Mouse (Mus musculus) liver, adult 2 months (tissue): ENCODE measurements around the gene Bag3. TPM values are rescaled to one million over a fixed set of nuclear protein-coding genes. Genes with fewer than 3 reads are reported as not detected.
A peak's percentile ranks its signal among the peaks of the same experiment; 100 is the strongest.

ENCODE experiments used
- DNase-seq: peaks from one replicate; pipeline ENCODE4 v3.0.0-alpha.2; 2011; ENCODE audit warnings: low read depth, low spot score; ENCODE audit errors: extremely low read depth
- H3K27ac ChIP-seq: fragments of 200-500 bp; replicated peaks from 2 replicates; pipeline ENCODE4 v1.5.1; 2012; ENCODE audit warnings: low read depth, mild to moderate bottlenecking, control low read depth, inconsistent platforms, low read length; ENCODE audit not compliant: insufficient read depth
- H3K27me3 ChIP-seq: fragments of 200-500 bp; 2 replicates; pipeline ENCODE4 v1.6.1; 2012; ENCODE audit warnings: mild to moderate bottlenecking, moderate library complexity, low read length, inconsistent platforms; ENCODE audit not compliant: control insufficient read depth, insufficient read depth
- H3K36me3 ChIP-seq: fragments of 200-500 bp; 2 replicates; pipeline ENCODE4 v1.6.1; 2012; ENCODE audit warnings: low read length, inconsistent platforms; ENCODE audit not compliant: control insufficient read depth, insufficient read depth
- H3K4me1 ChIP-seq: fragments of 200-500 bp; 2 replicates; pipeline ENCODE4 v1.6.1; 2011; ENCODE audit warnings: low read length; ENCODE audit not compliant: control insufficient read depth, insufficient read depth
- H3K4me3 ChIP-seq: fragments of 200-500 bp; 2 replicates; pipeline ENCODE4 v1.5.1; 2011; ENCODE audit warnings: low read depth, mild to moderate bottlenecking, control low read depth, low read length, moderate library complexity; ENCODE audit not compliant: insufficient read depth
- H3K79me2 ChIP-seq: fragments of 200-500 bp; 2 replicates; pipeline ENCODE4 v1.6.1; 2012; ENCODE audit warnings: inconsistent platforms, mild to moderate bottlenecking, low read length, moderate library complexity; ENCODE audit not compliant: control insufficient read depth, insufficient read depth
- H3K9ac ChIP-seq: fragments of 200-500 bp; 2 replicates; pipeline ENCODE4 v1.6.1; 2012; ENCODE audit warnings: low read depth, mild to moderate bottlenecking, control low read depth, inconsistent platforms, low read length
- CTCF ChIP-seq: fragments of 200-500 bp; IDR thresholded peaks from 2 replicates; pipeline ENCODE4 v1.5.1; 2011; ENCODE audit warnings: low read depth, low read length, control low read depth
- POLR2A ChIP-seq: fragments of 200-500 bp; IDR thresholded peaks from 2 replicates; pipeline ENCODE4 v1.6.1; 2011; ENCODE audit warnings: low read length, control low read depth; ENCODE audit not compliant: insufficient read depth; ENCODE audit errors: extremely low read depth
- WGBS: fragments of 180-500 bp; shearing (Covaris S2); methylation state at CpG from one replicate; pipeline ENCODE4 v1.1.7; 2018; 5-methylcytosine and 5-hydroxymethylcytosine counted together
- polyA plus RNA-seq: library from polyadenylated mRNA; depleted of rRNA; stranded (reverse); fragments of >200 nt; gene quantifications from 2 replicates; pipeline ENCODE4 v1.2.3, GENCODE M21; 2012
- total RNA-seq: library from RNA; depleted of rRNA; stranded (reverse); fragments of >200 nt; gene quantifications from 2 replicates; pipeline ENCODE4 v1.2.3, GENCODE M21; 2014

Bag3 gene
- total and polyA plus RNA-seq, 2 experiments, result 3.4 to 30.3 TPM

GRCm38 (mm10) chr7:128550328-128551086, 27.1 kb downstream of the Bag3 start:
- Histone ChIP-seq H3K79me2 (no peaks in the 10 kb centered on the region), H3K9ac (no peak overlapping the region), H3K36me3 (peaks cover 20% of the 10 kb centered on the region), H3K4me3 (no peak overlapping the region), H3K27ac (no peak overlapping the region), H3K27me3 (no peaks in the 10 kb centered on the region), H3K4me1 (peaks cover 9% of the 10 kb centered on the region)
- 44% methylated on average over 1 of the region's 1 CpGs for WGBS
- TF ChIP-seq CTCF (no peak), POLR2A (no peak)
- no peak for DNase-seq

- 15% methylated on average over 3 of the region's 3 CpGs for WGBS
- peaks cover 14% of the 10 kb centered on the region for H3K36me3 ChIP-seq
- no peak for TF ChIP-seq POLR2A
- H3K4me3 ChIP-seq, result no peak overlapping the region
- DNase-seq, result no peak
- no peaks in the 10 kb centered on the region for H3K27me3 ChIP-seq
- no peaks in the 10 kb centered on the region for H3K79me2 ChIP-seq
- H3K27ac ChIP-seq, result no peak overlapping the region
- peaks cover 13% of the 10 kb centered on the region for H3K4me1 ChIP-seq
- H3K9ac ChIP-seq, result no peak overlapping the region
These were observed 27.7 kb downstream of the Bag3 start for GRCm38 (mm10) chr7:128551087-128551457.

- TF ChIP-seq CTCF (no peak), POLR2A (no peak)
- Histone ChIP-seq H3K4me1 (peaks cover 17% of the 10 kb centered on the region), H3K36me3 (peaks cover 4% of the 10 kb centered on the region; the same call in 1 of the 2 replicates), H3K79me2 (no peaks in the 10 kb centered on the region), H3K27me3 (no peaks in the 10 kb centered on the region), H3K4me3 (no peak overlapping the region), H3K27ac (no peak overlapping the region), H3K9ac (no peak overlapping the region)
- no peak for DNase-seq
- WGBS, result 42% methylated on average over 3 of the region's 3 CpGs
These were observed 29.8 kb downstream of the Bag3 start for GRCm38 (mm10) chr7:128553105-128553705.

GRCm38 (mm10) chr7:128554502-128554901, 31.1 kb downstream of the Bag3 start:
- H3K9ac ChIP-seq, result no peak overlapping the region
- H3K4me1 ChIP-seq, result peaks cover 17% of the 10 kb centered on the region
- WGBS, result 69% methylated on average over 6 of the region's 6 CpGs
- no peak overlapping the region for H3K27ac ChIP-seq
- H3K36me3 ChIP-seq, result no peaks in the 10 kb centered on the region
- no peak overlapping the region for H3K4me3 ChIP-seq
- no peaks in the 10 kb centered on the region for H3K27me3 ChIP-seq
- H3K79me2 ChIP-seq, result no peaks in the 10 kb centered on the region
- DNase-seq, result no peak
- TF ChIP-seq CTCF (no peak), POLR2A (no peak)

- DNase-seq, result peak; percentile 70
- Histone ChIP-seq H3K4me1 (peaks cover 17% of the 10 kb centered on the region), H3K36me3 (no peaks in the 10 kb centered on the region), H3K4me3 (no peak overlapping the region), H3K79me2 (no peaks in the 10 kb centered on the region), H3K27ac (peak overlapping the region; percentile 28; the same call in 1 of the 2 replicates), H3K27me3 (no peaks in the 10 kb centered on the region), H3K9ac (no peak overlapping the region)
- TF ChIP-seq POLR2A, result no peak
- TF ChIP-seq CTCF, result no peak
- WGBS, result 36% methylated on average over 5 of the region's 5 CpGs
These were observed 31.8 kb downstream of the Bag3 start for GRCm38 (mm10) chr7:128555141-128555750.
